Mouse (Mus musculus): ENCODE data around the gene Adamts4.

DNA sequence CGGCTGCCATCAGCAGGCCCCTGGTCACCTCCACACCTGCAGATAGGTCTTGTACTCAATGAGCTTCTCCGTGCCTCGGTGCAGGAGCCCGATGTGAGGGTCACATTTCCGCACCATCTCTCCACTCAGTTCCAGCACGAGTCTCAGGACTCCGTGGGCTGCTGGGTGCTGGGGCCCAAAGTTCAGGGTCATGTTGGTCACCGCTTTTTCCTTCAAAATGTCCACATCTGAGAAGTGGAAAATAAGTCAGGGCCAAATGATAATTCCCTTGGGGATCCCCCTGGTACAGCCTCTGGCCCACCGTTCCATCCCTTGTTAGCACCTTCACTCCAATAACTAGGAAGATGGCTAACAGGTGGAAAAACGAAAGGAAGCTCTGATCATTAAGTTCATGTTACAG is 9.3 kb upstream of the Adamts4 start:
- TF ChIP-seq POLR2A (IDR thresholded peaks at IDR 0.05; ENCODE audit: low read depth, low read length) (no peak), TCF12 (IDR thresholded peaks at IDR 0.05; ENCODE audit: low read depth, low read length) (no peak), MAFK (IDR thresholded peaks at IDR 0.05; ENCODE audit: insufficient replicate concordance, low read length) (no peak), CTCF (conservative IDR thresholded peaks at IDR 0.05 in 1 of 2, IDR thresholded peaks at IDR 0.05 in 1 of 2; ENCODE audit: low read depth in 2 of 2, low read length in 2 of 2) (no peak), NRF1 (IDR thresholded peaks at IDR 0.05; ENCODE audit: low read depth, low read length) (no peak), BHLHE40 (IDR thresholded peaks at IDR 0.05; ENCODE audit: low read depth, low read length) (no peak), MAZ (IDR thresholded peaks at IDR 0.05; ENCODE audit: low read depth, low read length) (no peak), POLR2AphosphoS2 (IDR thresholded peaks at IDR 0.05; ENCODE audit: low read depth, low read length) (no peak), ZC3H11A (IDR thresholded peaks at IDR 0.05; ENCODE audit: low read depth, low read length) (no peak), MAX (IDR thresholded peaks at IDR 0.05; ENCODE audit: low read length) (no peak), GABPA (IDR thresholded peaks at IDR 0.05; ENCODE audit: insufficient replicate concordance, low read depth, low read length) (no peak)
